Mouse (Mus musculus) erythroblast, embryonic 14.5 days (primary cell): ENCODE data around the gene Sptlc3. TPM values are rescaled to one million over a fixed set of nuclear protein-coding genes. Genes with fewer than 3 reads are reported as not detected.

Source experiments
- H3K27me3 ChIP-seq: 2 replicates; pipeline ENCODE4 v1.6.1; 2012; ENCODE audit warnings: inconsistent platforms; ENCODE audit not compliant: control insufficient read depth
- H3K36me3 ChIP-seq: 2 replicates; pipeline ENCODE4 v1.6.1; 2012; ENCODE audit warnings: mild to moderate bottlenecking, inconsistent platforms; ENCODE audit not compliant: control insufficient read depth
- H3K4me1 ChIP-seq: 2 replicates; pipeline ENCODE4 v1.6.1; 2012; ENCODE audit warnings: inconsistent platforms; ENCODE audit not compliant: control insufficient read depth
- H3K4me3 ChIP-seq: replicated peaks from 2 replicates; pipeline ENCODE3; 2012; ENCODE audit warnings: moderate library complexity, mild to moderate bottlenecking, inconsistent platforms
- H3K9me3 ChIP-seq: 2 replicates; pipeline ENCODE4 v1.6.1; 2012; ENCODE audit warnings: low read length, inconsistent platforms, mixed read lengths; ENCODE audit not compliant: control insufficient read depth
- GATA1 ChIP-seq: IDR thresholded peaks from 2 replicates; pipeline ENCODE4 v1.6.1; 2012; ENCODE audit warnings: low read length, inconsistent platforms, mixed read lengths
- TAL1 ChIP-seq: IDR thresholded peaks from 3 replicates; pipeline ENCODE4 v1.6.1; 2012; ENCODE audit warnings: low read length, inconsistent platforms, mixed read lengths
- polyA plus RNA-seq: library from polyadenylated mRNA; stranded (reverse); fragments of >175 nt; gene quantifications from 2 replicates; pipeline ENCODE4 v1.2.3, GENCODE M21; 2012

Sptlc3 gene
- polyA plus RNA-seq, 1 experiment, result not detected

- no peak overlapping the region for H3K4me3 ChIP-seq
- peaks cover 52% of the 10 kb centered on the region for H3K27me3 ChIP-seq
- TF ChIP-seq GATA1 (no peak), TAL1 (no peak)
- H3K36me3 ChIP-seq, result no peaks in the 10 kb centered on the region
- H3K9me3 ChIP-seq, result no peaks in the 10 kb centered on the region; the same call in 1 of the 2 replicates
- no peaks in the 10 kb centered on the region for H3K4me1 ChIP-seq
Measured at GRCm38 (mm10) chr2:139677065-139677762, 183.5 kb downstream of the Sptlc3 start.

- TF ChIP-seq TAL1, result no peak
- TF ChIP-seq GATA1, result no peak
- H3K4me1 ChIP-seq, result no peaks in the 10 kb centered on the region
- H3K9me3 ChIP-seq, result no peaks in the 10 kb centered on the region; the same call in 1 of the 2 replicates
- peaks cover 52% of the 10 kb centered on the region for H3K27me3 ChIP-seq
- peak within 1 kb of the TSS; percentile 36 for H3K4me3 ChIP-seq
- no peaks in the 10 kb centered on the region for H3K36me3 ChIP-seq
Measured at GRCm38 (mm10) chr2:139677809-139678274, 184.1 kb downstream of the Sptlc3 start, which contains the start of gene Ism1. TSS of gene Ism1 (plus strand) at chr2:139678178.

GRCm38 (mm10) chr2:139678275-139679140 lies 184.8 kb downstream of the Sptlc3 start:
- TF ChIP-seq GATA1, result no peak
- TF ChIP-seq TAL1, result no peak
- Histone ChIP-seq H3K36me3 (no peaks in the 10 kb centered on the region), H3K4me1 (no peaks in the 10 kb centered on the region), H3K4me3 (peak overlapping the region; percentile 36), H3K9me3 (no peaks in the 10 kb centered on the region; the same call in 1 of the 2 replicates), H3K27me3 (peaks cover 52% of the 10 kb centered on the region)

- no peaks in the 10 kb centered on the region for H3K36me3 ChIP-seq
- no peaks in the 10 kb centered on the region for H3K4me1 ChIP-seq
- peaks cover 26% of the 10 kb centered on the region for H3K27me3 ChIP-seq
- no peak overlapping the region for H3K4me3 ChIP-seq
- H3K9me3 ChIP-seq, result no peaks in the 10 kb centered on the region; the same call in 1 of the 2 replicates
- TF ChIP-seq TAL1, result no peak
- TF ChIP-seq GATA1, result no peak
Measured at GRCm38 (mm10) chr2:139682540-139682939, 188.8 kb downstream of the Sptlc3 start.

Other genes starting within 250 kb of the Sptlc3 start
- gene Ism1, start 184.3 kb downstream of the Sptlc3 start, polyA plus RNA-seq, result not detected in 2 replicates